Mouse (Mus musculus) heart, postnatal 36 days (tissue): ENCODE data around the gene Efcab6. TPM values are rescaled to one million over a fixed set of nuclear protein-coding genes. Genes with fewer than 3 reads are reported as not detected.

Experiments used
- DNase-seq, 2 experiments: peaks; one replicate each; pipeline ENCODE4 v3.0.0; 2021 to 2022
- intact Hi-C: fragments of 180-260 bp; cut with DNase I; formaldehyde crosslinking; loops from one replicate; pipeline ENCODE4 v1.15.1; 2025
- total RNA-seq, 2 experiments: library from RNA; stranded (reverse); gene quantifications; 2 replicates each; pipeline ENCODE4 v1.2.3; 2021

Gene Efcab6
- total RNA-seq, 2 experiments from 2014 or later, result not detected

GRCm38 (mm10) chr15:84069455-84070050 is 4.4 kb upstream of the Efcab6 start:
- intact Hi-C loops, result loop anchor here (5.0 kb wide), 2 partner anchors 98 to 543 kb away; partner anchors contain the start of gene Pnpla3
- no peak for DNase-seq

- DNase-seq, result no peak
- intact Hi-C loops, result no loop called here
Observed at GRCm38 (mm10) chr15:84065701-84066100, 522 bp upstream of the Efcab6 start.

DNA sequence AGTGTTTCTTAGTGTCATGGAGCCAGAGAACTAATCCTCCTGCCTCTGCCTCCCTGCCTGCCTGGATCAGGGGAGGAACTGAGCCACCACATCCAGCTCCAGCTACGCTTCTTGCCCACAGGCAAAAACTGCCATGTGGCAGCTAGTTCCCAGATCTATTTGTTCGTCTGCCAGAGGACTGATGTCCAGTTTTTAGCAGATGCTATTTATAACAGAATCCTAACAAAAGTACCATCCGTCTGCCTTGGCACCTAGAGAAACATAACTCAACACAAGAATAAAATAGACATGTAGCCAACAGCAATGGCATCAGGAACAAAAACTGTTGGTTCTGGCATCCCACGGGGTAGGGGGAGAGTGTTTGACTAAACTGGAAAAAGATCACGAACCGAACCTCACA is 6.3 kb downstream of the Efcab6 start:
- intact Hi-C loops, result no loop called here
- no peak for DNase-seq

- intact Hi-C loops, result no loop called here
- DNase-seq, result no peak
Observed at GRCm38 (mm10) chr15:84056083-84056482, 9.1 kb downstream of the Efcab6 start.

- DNase-seq, result peak; percentile 76 to 81
Observed at GRCm38 (mm10) chr15:84053859-84054258, 11.3 kb downstream of the Efcab6 start.

GRCm38 (mm10) chr15:84053240-84053639 is 11.9 kb downstream of the Efcab6 start:
- intact Hi-C loops, result loop anchor here (5.0 kb wide), 2 partner anchors 96 to 386 kb away; no protein-coding TSS in a partner anchor
- DNase-seq, result no peak

More at GRCm38 (mm10) chr15:84053859-84054258, 11.3 kb downstream of the Efcab6 start:
- intact Hi-C loops, result loop anchor here (1.0 to 5.0 kb wide), 4 partner anchors 97 to 387 kb away; no protein-coding TSS in a partner anchor

DNA sequence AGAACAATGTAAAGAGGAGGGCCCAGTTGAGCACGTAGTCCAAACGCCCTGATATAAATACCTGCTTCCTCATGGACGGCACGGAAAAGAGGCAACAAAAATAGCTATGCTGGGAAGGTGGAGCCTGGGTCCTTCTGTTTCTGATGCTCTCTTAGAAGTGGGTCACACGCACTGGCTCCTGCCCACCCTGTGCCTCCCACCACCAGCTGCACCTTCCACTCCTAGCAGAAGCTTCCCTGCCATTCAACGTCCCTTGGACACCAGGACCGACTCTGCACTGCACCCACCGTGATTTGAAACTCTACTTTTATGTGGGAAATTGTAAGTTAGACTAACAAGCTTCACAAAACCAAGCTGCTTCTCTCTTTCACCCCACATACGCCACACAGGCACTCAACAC is 12.8 kb downstream of the Efcab6 start:
- DNase-seq, result no peak
- intact Hi-C loops, result loop anchor here (5.0 kb wide), 2 partner anchors 95 to 385 kb away; no protein-coding TSS in a partner anchor

DNA sequence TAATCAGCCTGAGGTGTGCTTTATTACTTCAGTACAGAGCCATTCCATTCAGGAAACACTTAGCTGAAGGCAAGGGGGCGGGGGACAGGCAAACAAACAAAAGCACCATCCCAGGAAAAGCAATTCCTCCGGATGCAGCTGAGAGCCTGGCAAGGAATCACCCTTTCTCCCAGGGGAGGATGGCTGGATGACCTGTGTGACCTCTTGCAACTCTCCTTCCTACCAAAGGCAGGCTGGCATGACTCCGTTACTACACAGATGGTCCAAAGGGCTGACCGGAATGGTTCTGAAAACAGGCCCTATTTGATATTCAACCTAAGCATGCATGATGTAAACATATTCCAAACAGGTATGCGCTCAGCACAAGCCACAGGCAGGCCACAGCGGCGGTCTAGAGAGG is 15.6 kb downstream of the Efcab6 start:
- intact Hi-C loops, result no loop called here
- no peak for DNase-seq

GRCm38 (mm10) chr15:84045562-84045961 is 19.6 kb downstream of the Efcab6 start:
- intact Hi-C loops, result no loop called here
- DNase-seq, result no peak

DNA sequence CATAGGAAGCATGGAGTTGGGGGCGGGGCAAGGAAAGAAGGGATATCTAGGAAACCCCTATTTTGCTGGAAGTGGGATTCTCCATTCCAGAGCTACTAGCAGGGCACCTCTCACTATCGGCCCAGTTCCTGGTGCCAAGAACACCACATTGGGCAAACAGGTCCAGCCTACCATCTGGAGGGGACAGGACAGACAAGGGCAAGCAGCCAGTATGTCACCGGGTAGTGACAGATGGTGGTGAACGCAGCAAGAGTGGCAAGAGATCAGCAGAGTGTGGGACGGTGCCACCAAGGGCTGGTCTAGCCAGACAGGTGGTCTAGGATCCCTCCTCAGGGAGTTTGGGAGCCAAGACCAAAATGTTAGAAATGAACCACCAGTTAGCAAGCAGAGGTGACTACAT is 28.1 kb downstream of the Efcab6 start:
- intact Hi-C loops, result no loop called here
- no peak for DNase-seq

GRCm38 (mm10) chr15:84025651-84026050 is 39.5 kb downstream of the Efcab6 start:
- no peak for DNase-seq
- intact Hi-C loops, result no loop called here

- intact Hi-C loops, result no loop called here
- DNase-seq, result no peak
Observed at GRCm38 (mm10) chr15:84024851-84025250, 40.3 kb downstream of the Efcab6 start.

GRCm38 (mm10) chr15:84009366-84010083 is 55.7 kb downstream of the Efcab6 start:
- intact Hi-C loops, result no loop called here

DNA sequence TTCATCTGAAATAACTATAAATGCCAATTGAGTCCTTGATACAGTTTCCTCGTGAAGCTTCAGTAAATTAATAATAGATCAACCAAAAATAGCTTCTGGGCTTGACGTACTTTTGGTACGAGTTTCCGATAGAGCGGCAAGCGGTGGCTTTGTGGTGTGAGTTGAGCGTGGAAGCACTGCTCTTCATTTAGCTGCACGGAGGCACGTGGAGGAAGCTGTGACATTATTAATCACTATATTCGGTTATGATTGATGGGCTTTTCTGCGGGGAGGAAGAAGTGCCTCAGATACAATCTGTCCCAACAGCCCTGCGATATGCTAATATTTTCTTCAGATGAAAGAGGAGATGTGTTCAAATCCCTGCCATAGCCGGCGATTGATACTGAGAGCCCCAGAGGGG is 60.9 kb downstream of the Efcab6 start:
- intact Hi-C loops, result no loop called here
- no peak for DNase-seq

More at GRCm38 (mm10) chr15:84009366-84010083, 55.7 kb downstream of the Efcab6 start:
- DNase-seq, result no peak

DNA sequence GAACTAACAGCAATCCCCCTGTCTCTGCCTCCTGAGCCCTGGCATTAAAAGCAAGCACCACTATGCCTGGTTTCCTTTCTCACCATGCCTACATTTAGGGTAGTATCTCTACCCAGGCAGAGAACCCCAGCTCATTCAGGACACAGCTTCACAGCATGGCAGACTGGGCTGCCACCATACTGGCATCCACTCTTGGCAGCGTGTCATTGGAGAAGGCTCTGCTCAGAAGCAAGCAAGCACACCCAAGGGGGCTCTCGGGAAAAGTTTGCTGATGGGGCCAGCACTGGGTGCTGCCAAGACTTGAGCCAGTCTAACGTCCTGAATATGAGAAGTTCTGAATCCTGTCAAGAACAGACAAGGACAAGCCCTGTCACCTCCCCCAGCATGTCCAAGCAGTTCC is 66.1 kb downstream of the Efcab6 start:
- DNase-seq, result no peak
- intact Hi-C loops, result no loop called here

- intact Hi-C loops, result no loop called here
- no peak for DNase-seq
Observed at GRCm38 (mm10) chr15:83998586-83998985, 66.6 kb downstream of the Efcab6 start.

- peak in 1 of 2 experiments; percentile 17 for DNase-seq
- intact Hi-C loops, result no loop called here
Observed at GRCm38 (mm10) chr15:83998115-83998514, 67.1 kb downstream of the Efcab6 start.

DNA sequence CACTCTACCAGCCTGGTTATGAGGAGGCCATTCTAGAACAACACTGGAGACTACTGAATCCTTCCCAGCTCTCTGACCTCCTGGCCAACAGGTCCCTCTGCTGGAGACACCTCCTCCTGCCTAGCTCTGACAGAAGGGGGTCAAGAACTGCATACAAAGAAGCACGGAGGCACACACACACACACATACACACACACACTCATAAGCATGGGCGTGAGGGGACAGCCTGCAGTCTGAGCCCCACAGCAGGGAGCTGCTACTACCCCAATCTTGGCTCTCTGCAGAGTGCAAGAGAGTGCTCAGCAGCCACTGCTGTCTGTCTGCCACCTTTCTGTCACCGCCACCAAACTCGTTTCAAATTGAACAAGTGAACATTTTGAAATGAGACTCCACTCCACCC is 67.6 kb downstream of the Efcab6 start:
- intact Hi-C loops, result no loop called here
- DNase-seq, result peak; percentile 6 to 21

- intact Hi-C loops, result no loop called here
- DNase-seq, result no peak
Observed at GRCm38 (mm10) chr15:83996864-83997263, 68.3 kb downstream of the Efcab6 start.

GRCm38 (mm10) chr15:83992191-83992590 is 73.0 kb downstream of the Efcab6 start:
- intact Hi-C loops, result no loop called here
- DNase-seq, result no peak

- intact Hi-C loops, result no loop called here
- no peak for DNase-seq
Observed at GRCm38 (mm10) chr15:83991461-83991860, 73.7 kb downstream of the Efcab6 start.

DNA sequence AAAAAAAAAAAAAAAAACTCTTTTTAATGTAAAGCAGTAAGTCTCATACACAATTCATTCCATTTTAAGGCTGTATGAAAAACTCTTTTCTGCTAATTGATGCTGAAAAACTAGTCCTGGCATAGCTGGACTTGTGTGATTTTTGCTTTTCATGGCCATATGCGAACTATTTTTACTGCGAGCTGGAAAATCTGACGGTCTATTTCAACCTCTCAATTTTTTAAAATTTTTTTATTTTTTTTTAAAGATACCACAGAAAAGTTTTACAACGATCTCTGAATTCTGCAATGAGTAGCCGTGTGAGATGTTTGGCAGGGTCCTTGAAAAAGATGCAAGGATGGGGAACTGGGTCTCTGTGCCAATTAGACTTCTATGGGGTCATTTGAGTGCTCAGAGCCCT is 75.9 kb downstream of the Efcab6 start:
- intact Hi-C loops, result no loop called here
- no peak for DNase-seq
